Mouse (Mus musculus) CH12.LX (cell line): ENCODE results near the gene Gm8300. TPM values are rescaled to one million over a fixed set of nuclear protein-coding genes. Genes with fewer than 3 reads are reported as not detected.
A peak's percentile ranks its signal among the peaks of the same experiment; 100 is the strongest.

ENCODE experiments used
- DNase-seq: peaks from one replicate; pipeline ENCODE4 v3.0.0-alpha.2; 2013; ENCODE audit errors: extremely low read depth
- H3K27ac ChIP-seq: 2 replicates; pipeline ENCODE4 v1.5.1; 2012; ENCODE audit warnings: low read depth, mild to moderate bottlenecking, control low read depth, moderate library complexity; ENCODE audit not compliant: insufficient read depth
- H3K27me3 ChIP-seq: replicated peaks from 2 replicates; pipeline ENCODE3; 2012; ENCODE audit warnings: inconsistent platforms
- H3K36me3 ChIP-seq, 2 experiments: replicated peaks in 1 of 2; 2 replicates each; pipeline versions ENCODE3 to v1.6.1; 2012; ENCODE audit warnings: inconsistent platforms in 1 of 2, low read length in 1 of 2, mild to moderate bottlenecking in 1 of 2, mixed read lengths in 1 of 2, moderate library complexity in 1 of 2; ENCODE audit not compliant: control insufficient read depth in 1 of 2, insufficient read depth in 1 of 2
- H3K4me1 ChIP-seq, 2 experiments: 2 replicates each; pipeline ENCODE4 v1.6.1; 2012; ENCODE audit warnings: inconsistent platforms in 1 of 2, moderate library complexity in 1 of 2; ENCODE audit not compliant: insufficient read depth in 2 of 2, control insufficient read depth in 1 of 2
- H3K4me2 ChIP-seq: 2 replicates; pipeline ENCODE4 v1.6.1; 2012; ENCODE audit warnings: low read depth, mild to moderate bottlenecking, control low read depth; ENCODE audit not compliant: poor library complexity, insufficient read depth, severe bottlenecking
- H3K4me3 ChIP-seq, 3 experiments: fragments of 150-350 bp in 1 of 3; sonication (generic) in 1 of 3; replicated peaks in 1 of 3; 2 replicates each; pipeline versions ENCODE3 to v1.5.1; 2011 to 2012; ENCODE audit warnings: low read depth in 2 of 3, low read length in 2 of 3, mild to moderate bottlenecking in 2 of 3, moderate library complexity in 2 of 3, control low read depth in 1 of 3, improper control_type of control experiment in 1 of 3, inconsistent platforms in 1 of 3, mixed read lengths in 1 of 3; ENCODE audit not compliant: poor library complexity in 1 of 3
- H3K79me2 ChIP-seq: replicated peaks from 2 replicates; pipeline ENCODE4 v1.6.1; 2012; ENCODE audit warnings: mild to moderate bottlenecking, moderate library complexity; ENCODE audit not compliant: control insufficient read depth, poor library complexity, insufficient read depth, severe bottlenecking; ENCODE audit errors: extremely low read depth
- H3K9ac ChIP-seq: 2 replicates; pipeline ENCODE4 v1.6.1; 2012; ENCODE audit warnings: low read depth, mild to moderate bottlenecking, control low read depth, moderate library complexity; ENCODE audit not compliant: insufficient read depth
- H3K9me3 ChIP-seq: replicated peaks from 2 replicates; pipeline ENCODE3; 2012; ENCODE audit warnings: low read length, inconsistent platforms, mixed read lengths
- CHD1 ChIP-seq: IDR thresholded peaks from 2 replicates; pipeline ENCODE4 v1.6.1; 2012; ENCODE audit warnings: low read depth, low read length, improper control_type of control experiment, inconsistent platforms
- ELF1 ChIP-seq: IDR thresholded peaks from 2 replicates; pipeline ENCODE4 v1.6.1; 2014; ENCODE audit warnings: low read depth, mild to moderate bottlenecking, inconsistent platforms, low read length, improper control_type of control experiment
- EP300 ChIP-seq: IDR thresholded peaks from 2 replicates; pipeline ENCODE4 v1.6.1; 2011; ENCODE audit warnings: low read length, improper control_type of control experiment
- IRF4 ChIP-seq: IDR thresholded peaks from 2 replicates; pipeline ENCODE4 v1.6.1; 2014; ENCODE audit warnings: low read depth, mild to moderate bottlenecking, inconsistent platforms, low read length, improper control_type of control experiment
- MAX ChIP-seq: IDR thresholded peaks from 2 replicates; pipeline ENCODE4 v1.6.1; 2011; ENCODE audit warnings: low read length, improper control_type of control experiment
- MYC ChIP-seq: IDR thresholded peaks from 2 replicates; pipeline ENCODE4 v1.6.1; 2011; ENCODE audit warnings: low read depth, mild to moderate bottlenecking, improper control_type of control experiment, low read length
- RCOR1 ChIP-seq: conservative IDR thresholded peaks from 2 replicates; pipeline ENCODE4 v1.6.1; 2012; ENCODE audit warnings: low read depth, mild to moderate bottlenecking, inconsistent platforms, low read length, improper control_type of control experiment
- SIN3A ChIP-seq: IDR thresholded peaks from 2 replicates; pipeline ENCODE4 v1.6.1; 2012; ENCODE audit warnings: low read length, improper control_type of control experiment, inconsistent platforms
- TBP ChIP-seq: conservative IDR thresholded peaks from 2 replicates; pipeline ENCODE4 v1.6.1; 2011; ENCODE audit warnings: low read depth, low read length, improper control_type of control experiment
- dilution Hi-C: fragments of 300-500 bp; cut with MboI; formaldehyde crosslinking; loops from 2 replicates; pipeline ENCODE4 v1.14.3; 2020; ENCODE audit warnings: low sequenced_read_pairs; ENCODE audit not compliant: extremely low pct_unique_long_range_greater_than_20kb, extremely low pct_ligation_motif_present
- in situ Hi-C: fragments of 300-500 bp; cut with MboI; formaldehyde crosslinking; loops from 3 replicates; pipeline ENCODE4 v1.14.3; 2019; ENCODE audit warnings: low sequenced_read_pairs, low pct_ligation_motif_present, low pct_unique_long_range_greater_than_20kb, mixed read lengths
- polyA plus RNA-seq: library from polyadenylated mRNA; unstranded; fragments of >175 nt; gene quantifications from 2 replicates; pipeline ENCODE4 v1.2.1, GENCODE M21; 2012; ENCODE audit warnings: low read depth; ENCODE audit not compliant: insufficient read length
- total RNA-seq, 2 experiments: library from RNA; depleted of rRNA; stranded (reverse); fragments of 300-350 nt in 1 of 2; fragments of >200 nt in 1 of 2; gene quantifications; 2 replicates each; pipeline ENCODE4 v1.2.3; 2012 to 2014

The Gm8300 gene
- total and polyA plus RNA-seq, 3 experiments = 0.04 TPM; not detected in 2

- peaks cover 54% of the 10 kb centered on the region for H3K79me2 ChIP-seq
- in situ Hi-C loops = no loop called here
- peaks cover 5 to 22% of the 10 kb centered on the region in 2 experiments; a peak in 3 of 4 replicates for H3K4me1 ChIP-seq
- peak overlapping the region; percentile 98 for H3K9ac ChIP-seq
- no peaks in the 10 kb centered on the region for H3K27me3 ChIP-seq
- H3K4me3 ChIP-seq = peak overlapping the region in 2 of 3 experiments; percentile 83 to 86
- TF ChIP-seq MYC (no peak), CHD1 (no peak), IRF4 (0 out of 2 replicates have a peak, but pooled peaks have one; percentile 11), SIN3A (peak; percentile 42; the same call in 1 of the 2 replicates), ELF1 (no peak), EP300 (no peak), TBP (no peak), MAX (no peak)
- dilution Hi-C loops = no loop called here
- no peaks in the 10 kb centered on the region for H3K9me3 ChIP-seq
- DNase-seq = no peak
- peaks cover 21 to 34% of the 10 kb centered on the region in 2 experiments for H3K36me3 ChIP-seq
- H3K27ac ChIP-seq = no peak overlapping the region
- H3K4me2 ChIP-seq = peak overlapping the region; percentile 88
Observed at GRCm38 (mm10) chr12:87470263-87471136, 43.6 kb upstream of the Gm8300 start.

GRCm38 (mm10) chr12:87471421-87471963 lies 42.6 kb upstream of the Gm8300 start:
- H3K27ac ChIP-seq = peak overlapping the region; percentile 36; the same call in 1 of the 2 replicates
- in situ Hi-C loops = no loop called here
- no peak for TF ChIP-seq RCOR1
- peak; percentile 91; the same call in 1 of the 2 replicates for TF ChIP-seq CHD1
- no peak for TF ChIP-seq SIN3A
- TF ChIP-seq TBP = no peak
- TF ChIP-seq, all 38 proteins: peak for 1
- Histone ChIP-seq H3K4me3 (peak overlapping the region; percentile 83 to 96 (median 86)), H3K79me2 (peaks cover 49% of the 10 kb centered on the region), H3K4me1 (peaks cover 5 to 22% of the 10 kb centered on the region in 2 experiments; a peak in 3 of 4 replicates), H3K9ac (peak overlapping the region; percentile 98), H3K27me3 (no peaks in the 10 kb centered on the region), H3K9me3 (no peaks in the 10 kb centered on the region), H3K36me3 (peaks cover 18 to 27% of the 10 kb centered on the region in 2 experiments), H3K4me2 (peak overlapping the region; percentile 88)
- no peak for DNase-seq
- dilution Hi-C loops = no loop called here
